Mouse (Mus musculus) embryonic facial prominence, embryonic 15.5 days (tissue): ENCODE results near the gene Prrc2a. TPM values are rescaled to one million over a fixed set of nuclear protein-coding genes. Genes with fewer than 3 reads are reported as not detected.
A peak's percentile ranks its signal among the peaks of the same experiment; 100 is the strongest.

Experiments used
- ATAC-seq: fragments of 200-750 bp; cut with Nextera tagmentation; 2 replicates; pipeline ENCODE4 v1.8.0; 2017; ENCODE audit warnings: low read depth, moderate TSS enrichment; ENCODE audit not compliant: insufficient number of reproducible peaks, low FRiP score, low TSS enrichment
- H3K27ac ChIP-seq: fragments of 300-500 bp; sonication (generic); replicated peaks from 2 replicates; pipeline ENCODE4 v1.5.1; 2015; ENCODE audit warnings: mild to moderate bottlenecking, inconsistent platforms
- H3K27me3 ChIP-seq: fragments of 300-500 bp; sonication (generic); 2 replicates; pipeline ENCODE4 v1.6.1; 2015; ENCODE audit warnings: inconsistent platforms
- H3K36me3 ChIP-seq: fragments of 300-500 bp; sonication (generic); 2 replicates; pipeline ENCODE4 v1.6.1; 2015; ENCODE audit warnings: mild to moderate bottlenecking, inconsistent platforms
- H3K4me1 ChIP-seq: fragments of 300-500 bp; sonication (generic); 2 replicates; pipeline ENCODE4 v1.6.1; 2015; ENCODE audit warnings: inconsistent platforms
- H3K4me2 ChIP-seq: fragments of 300-500 bp; sonication (generic); replicated peaks from 2 replicates; pipeline ENCODE4 v1.6.1; 2015; ENCODE audit warnings: mild to moderate bottlenecking, inconsistent platforms
- H3K4me3 ChIP-seq: fragments of 300-500 bp; sonication (generic); replicated peaks from 2 replicates; pipeline ENCODE4 v1.5.1; 2015; ENCODE audit warnings: mild to moderate bottlenecking, inconsistent platforms
- H3K9ac ChIP-seq: fragments of 300-500 bp; sonication (generic); 2 replicates; pipeline ENCODE4 v1.6.1; 2015; ENCODE audit warnings: inconsistent platforms
- H3K9me3 ChIP-seq: fragments of 300-500 bp; sonication (generic); replicated peaks from 2 replicates; pipeline ENCODE4 v1.6.1; 2016; ENCODE audit warnings: inconsistent platforms
- WGBS: fragments of 180-500 bp; shearing (Covaris S2); methylation state at CpG from one replicate; pipeline ENCODE4 v1.1.7; 2015; 5-methylcytosine and 5-hydroxymethylcytosine counted together
- polyA plus RNA-seq: library from polyadenylated mRNA; unstranded; fragments of >200 nt; fragmentation: Nextera tagmentation; extraction: Ambion mirVana; gene quantifications from 2 replicates; pipeline ENCODE4 v1.2.1, GENCODE M21; 2015

The Prrc2a gene
- polyA plus RNA-seq, 1 experiment from 2014 or later: 198 TPM

GRCm38 (mm10) chr17:35172445-35173234 lies 7.9 kb upstream of the Prrc2a start:
- H3K36me3 ChIP-seq: no peaks in the 10 kb centered on the region
- peak overlapping the region; percentile 72 for H3K27ac ChIP-seq
- no peak overlapping the region for H3K9ac ChIP-seq
- no peak overlapping the region for H3K4me2 ChIP-seq
- no peaks in the 10 kb centered on the region for H3K27me3 ChIP-seq
- no peaks in the 10 kb centered on the region for H3K9me3 ChIP-seq
- ATAC-seq: no peak
- WGBS: 62% methylated on average over 11 of the region's 11 CpGs
- H3K4me1 ChIP-seq: peaks cover 18% of the 10 kb centered on the region
- H3K4me3 ChIP-seq: no peak overlapping the region

- no peak overlapping the region for H3K4me2 ChIP-seq
- no peak for ATAC-seq
- H3K9me3 ChIP-seq: no peaks in the 10 kb centered on the region
- no peaks in the 10 kb centered on the region for H3K36me3 ChIP-seq
- H3K27me3 ChIP-seq: no peaks in the 10 kb centered on the region
- H3K27ac ChIP-seq: no peak overlapping the region
- peaks cover 18% of the 10 kb centered on the region for H3K4me1 ChIP-seq
- WGBS: 18% methylated on average over 4 of the region's 4 CpGs
- no peak overlapping the region for H3K9ac ChIP-seq
- no peak overlapping the region for H3K4me3 ChIP-seq
Measured at GRCm38 (mm10) chr17:35168541-35169207, 4.0 kb upstream of the Prrc2a start.

- Histone ChIP-seq H3K4me1 (peaks cover 16% of the 10 kb centered on the region), H3K27ac (no peak overlapping the region), H3K9ac (no peak overlapping the region), H3K9me3 (no peaks in the 10 kb centered on the region), H3K4me2 (no peak overlapping the region), H3K27me3 (no peaks in the 10 kb centered on the region), H3K36me3 (no peaks in the 10 kb centered on the region), H3K4me3 (no peak overlapping the region)
- no peak for ATAC-seq
- WGBS: 88% methylated on average over 7 of the region's 7 CpGs
Measured at GRCm38 (mm10) chr17:35167794-35168193, 3.1 kb upstream of the Prrc2a start.

- Histone ChIP-seq H3K9me3 (no peaks in the 10 kb centered on the region), H3K4me2 (peak overlapping the region; percentile 50; the same call in 1 of the 2 replicates), H3K27ac (peak overlapping the region; percentile 100), H3K4me1 (peaks cover 28% of the 10 kb centered on the region), H3K9ac (no peak overlapping the region), H3K27me3 (no peaks in the 10 kb centered on the region), H3K36me3 (peaks cover 9% of the 10 kb centered on the region), H3K4me3 (no peak overlapping the region)
- 72% methylated on average over 8 of the region's 8 CpGs for WGBS
- ATAC-seq: no peak
Measured at GRCm38 (mm10) chr17:35166352-35167035, 1.8 kb upstream of the Prrc2a start.

GRCm38 (mm10) chr17:35165451-35166155 lies 906 bp upstream of the Prrc2a start:
- H3K9me3 ChIP-seq: no peaks in the 10 kb centered on the region
- H3K27me3 ChIP-seq: no peaks in the 10 kb centered on the region
- peaks cover 35% of the 10 kb centered on the region for H3K4me1 ChIP-seq
- peak overlapping the region; percentile 50 for H3K4me2 ChIP-seq
- WGBS: 20% methylated on average over 12 of the region's 12 CpGs
- H3K27ac ChIP-seq: peak overlapping the region; percentile 100
- no peak for ATAC-seq
- H3K36me3 ChIP-seq: peaks cover 18% of the 10 kb centered on the region
- peak overlapping the region; percentile 100 for H3K4me3 ChIP-seq
- peak overlapping the region; percentile 44 for H3K9ac ChIP-seq

- WGBS: 0% methylated on average over 28 of the region's 28 CpGs
- no peak for ATAC-seq
- H3K27me3 ChIP-seq: no peaks in the 10 kb centered on the region
Measured at GRCm38 (mm10) chr17:35164218-35164567, 504 bp downstream of the Prrc2a start.

GRCm38 (mm10) chr17:35163326-35164081 lies 1.2 kb downstream of the Prrc2a start:
- H3K27me3 ChIP-seq: no peaks in the 10 kb centered on the region
- peak overlapping the region; percentile 88 for H3K4me2 ChIP-seq
- H3K4me3 ChIP-seq: peak overlapping the region; percentile 100
- peak overlapping the region; percentile 100 for H3K27ac ChIP-seq
- 6% methylated on average over 8 of the region's 8 CpGs for WGBS
- no peak for ATAC-seq
- H3K4me1 ChIP-seq: peaks cover 35% of the 10 kb centered on the region
- H3K9me3 ChIP-seq: no peaks in the 10 kb centered on the region
- H3K36me3 ChIP-seq: peaks cover 39% of the 10 kb centered on the region
- peak overlapping the region; percentile 100 for H3K9ac ChIP-seq

More at GRCm38 (mm10) chr17:35164218-35164567, 504 bp downstream of the Prrc2a start:
- peak overlapping the region; percentile 100 for H3K27ac ChIP-seq
- peak overlapping the region; percentile 100 for H3K4me3 ChIP-seq
- peak overlapping the region; percentile 88 for H3K4me2 ChIP-seq
- H3K9me3 ChIP-seq: no peaks in the 10 kb centered on the region
- H3K4me1 ChIP-seq: peaks cover 35% of the 10 kb centered on the region
- peak overlapping the region; percentile 100 for H3K9ac ChIP-seq
- H3K36me3 ChIP-seq: peaks cover 32% of the 10 kb centered on the region

GRCm38 (mm10) chr17:35162730-35163129 lies 2.0 kb downstream of the Prrc2a start:
- WGBS: 31% methylated on average over 12 of the region's 12 CpGs
- H3K36me3 ChIP-seq: peaks cover 47% of the 10 kb centered on the region
- H3K4me2 ChIP-seq: peak overlapping the region; percentile 88
- H3K9ac ChIP-seq: peak overlapping the region; percentile 100
- peaks cover 35% of the 10 kb centered on the region for H3K4me1 ChIP-seq
- no peak for ATAC-seq
- no peaks in the 10 kb centered on the region for H3K27me3 ChIP-seq
- peak overlapping the region; percentile 100 for H3K4me3 ChIP-seq
- H3K27ac ChIP-seq: peak overlapping the region; percentile 39
- no peaks in the 10 kb centered on the region for H3K9me3 ChIP-seq

GRCm38 (mm10) chr17:35162121-35162520 lies 2.6 kb downstream of the Prrc2a start:
- H3K27me3 ChIP-seq: no peaks in the 10 kb centered on the region
- no peak for ATAC-seq
- peak overlapping the region; percentile 100 for H3K4me3 ChIP-seq
- peak overlapping the region; percentile 88 for H3K4me2 ChIP-seq
- peaks cover 35% of the 10 kb centered on the region for H3K4me1 ChIP-seq
- H3K9ac ChIP-seq: no peak overlapping the region
- H3K36me3 ChIP-seq: peaks cover 53% of the 10 kb centered on the region
- 67% methylated on average over 14 of the region's 14 CpGs for WGBS
- H3K27ac ChIP-seq: peak overlapping the region; percentile 39
- no peaks in the 10 kb centered on the region for H3K9me3 ChIP-seq

GRCm38 (mm10) chr17:35161421-35161820 lies 3.3 kb downstream of the Prrc2a start:
- Histone ChIP-seq H3K27ac (no peak overlapping the region), H3K4me1 (peaks cover 34% of the 10 kb centered on the region), H3K36me3 (peaks cover 60% of the 10 kb centered on the region), H3K9ac (no peak overlapping the region), H3K4me3 (0 out of 2 replicates have a peak overlapping the region, but pooled peaks have one; percentile 100), H3K4me2 (no peak overlapping the region), H3K27me3 (no peaks in the 10 kb centered on the region), H3K9me3 (no peaks in the 10 kb centered on the region)
- 81% methylated on average over 11 of the region's 11 CpGs for WGBS
- ATAC-seq: no peak
